Mouse (Mus musculus) stomach, postnatal 0 days (tissue): ENCODE data around the gene Cxcl12.

Experiments used
- CTCF ChIP-seq: IDR thresholded peaks from 2 replicates; pipeline ENCODE4 v1.5.1; 2016; ENCODE audit warnings: antibody characterized with exemption, low read depth, mild to moderate bottlenecking, moderate library complexity
- EP300 ChIP-seq: optimal IDR thresholded peaks from 2 replicates; pipeline ENCODE3; 2016; ENCODE audit warnings: antibody characterized with exemption

- TF ChIP-seq CTCF (no peak), EP300 (no peak)
Observed at GRCm38 (mm10) chr6:117180303-117180702, 12.0 kb downstream of the Cxcl12 start.
